Mouse (Mus musculus) brain, embryonic 14.5 days (tissue): ENCODE measurements around the gene Plxna1. TPM values are rescaled to one million over a fixed set of nuclear protein-coding genes. Genes with fewer than 3 reads are reported as not detected.

Experiments used
- DNase-seq: peaks from one replicate; pipeline ENCODE4 v3.0.0-alpha.2; 2011; ENCODE audit warnings: low read depth
- CTCF ChIP-seq: fragments of 200-500 bp; IDR thresholded peaks from 2 replicates; pipeline ENCODE4 v1.5.1; 2012; ENCODE audit warnings: inconsistent platforms, mild to moderate bottlenecking, moderate library complexity, borderline replicate concordance; ENCODE audit not compliant: insufficient read depth, insufficient read length; ENCODE audit errors: extremely low read depth
- POLR2A ChIP-seq: fragments of 200-500 bp; IDR thresholded peaks from 2 replicates; pipeline ENCODE4 v1.6.1; 2012; ENCODE audit warnings: mild to moderate bottlenecking, inconsistent platforms, borderline replicate concordance; ENCODE audit not compliant: poor library complexity, insufficient read depth, insufficient read length, severe bottlenecking; ENCODE audit errors: extremely low read depth
- polyA plus RNA-seq: library from polyadenylated mRNA; depleted of rRNA; stranded (reverse); fragments of >200 nt; gene quantifications from 2 replicates; pipeline ENCODE4 v1.2.3, GENCODE M21; 2012

Gene Plxna1
- polyA plus RNA-seq, 1 experiment, result 171 TPM

DNA sequence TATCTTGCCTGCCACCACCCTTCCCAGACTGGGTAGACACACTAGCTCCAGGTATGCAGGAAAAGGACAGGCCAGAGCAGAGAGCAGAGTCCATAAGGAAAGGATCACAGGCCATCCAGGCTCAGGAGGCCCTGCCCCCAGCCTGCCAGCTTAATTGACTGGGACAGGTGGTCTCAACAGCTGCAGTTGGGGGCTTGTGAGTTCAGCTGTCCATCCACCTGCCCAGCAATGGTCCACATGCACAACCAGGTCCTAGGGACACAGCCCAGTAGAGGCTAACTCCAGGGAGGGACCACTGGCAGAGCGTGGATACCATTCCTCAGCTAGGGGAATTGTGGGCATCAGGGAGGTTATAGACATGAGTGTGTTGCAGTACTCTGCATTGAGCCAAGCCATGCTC, 16.6 kb downstream of the Plxna1 start:
- TF ChIP-seq POLR2A (no peak), CTCF (no peak)
- no peak for DNase-seq

DNA sequence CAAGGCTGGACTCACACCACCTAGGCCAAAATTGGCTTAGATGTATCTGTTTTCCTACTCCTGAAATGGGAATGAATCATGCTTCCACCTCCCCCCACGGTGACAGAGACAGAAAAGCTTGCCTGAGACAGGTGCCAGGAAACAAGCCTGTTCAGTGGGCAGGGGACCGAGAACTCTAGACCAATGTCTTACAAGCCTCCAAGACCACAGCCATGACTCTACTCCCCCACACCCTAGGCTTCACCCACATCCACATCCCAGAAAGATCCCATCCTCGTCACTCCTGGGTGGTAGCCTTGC, 17.0 kb downstream of the Plxna1 start:
- TF ChIP-seq POLR2A, result no peak
- no peak for TF ChIP-seq CTCF
- no peak for DNase-seq

DNA sequence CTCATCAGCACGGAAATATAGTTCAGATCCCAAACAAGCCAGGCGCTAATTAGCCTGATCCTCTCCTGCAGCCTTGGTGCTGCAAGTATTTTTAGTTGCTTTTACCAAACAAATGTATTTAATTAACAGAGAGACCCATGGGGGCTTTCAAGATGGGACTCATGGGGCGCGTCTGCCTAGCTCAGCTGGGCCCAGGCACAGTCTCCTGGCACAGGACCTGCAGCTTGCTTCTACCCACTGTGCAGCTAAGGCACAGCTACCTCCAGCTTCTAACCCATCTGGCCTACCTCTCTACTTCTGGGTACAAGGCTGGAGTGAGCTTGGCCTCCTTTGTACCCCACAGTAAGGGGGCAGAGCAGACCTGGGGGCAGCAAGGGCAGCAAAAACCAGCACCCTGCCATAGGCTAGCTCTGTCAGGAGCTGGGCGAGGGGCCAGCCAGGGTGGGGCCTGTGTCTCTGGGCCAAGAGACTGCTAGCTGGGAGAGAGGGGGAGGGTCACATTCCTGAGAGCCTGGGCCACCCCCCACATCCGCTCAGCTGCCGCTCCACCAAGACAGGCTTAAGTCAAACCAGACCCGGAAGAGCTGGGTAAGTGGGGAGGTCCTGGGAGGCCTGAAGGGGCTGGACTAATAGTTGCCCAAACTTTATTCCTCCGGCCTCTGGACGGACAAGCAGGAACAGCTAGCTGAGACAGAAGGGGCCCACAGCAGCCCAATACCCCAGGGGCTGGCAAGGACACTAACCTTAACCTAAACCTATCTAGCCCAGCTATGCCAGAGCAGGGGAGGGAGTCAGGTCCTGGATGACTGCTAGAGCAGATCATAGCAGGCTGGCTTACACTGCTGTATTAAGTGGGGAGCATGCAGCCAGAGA, 17.6 kb downstream of the Plxna1 start:
- TF ChIP-seq POLR2A (no peak), CTCF (no peak)
- DNase-seq, result peak; percentile 80

DNA sequence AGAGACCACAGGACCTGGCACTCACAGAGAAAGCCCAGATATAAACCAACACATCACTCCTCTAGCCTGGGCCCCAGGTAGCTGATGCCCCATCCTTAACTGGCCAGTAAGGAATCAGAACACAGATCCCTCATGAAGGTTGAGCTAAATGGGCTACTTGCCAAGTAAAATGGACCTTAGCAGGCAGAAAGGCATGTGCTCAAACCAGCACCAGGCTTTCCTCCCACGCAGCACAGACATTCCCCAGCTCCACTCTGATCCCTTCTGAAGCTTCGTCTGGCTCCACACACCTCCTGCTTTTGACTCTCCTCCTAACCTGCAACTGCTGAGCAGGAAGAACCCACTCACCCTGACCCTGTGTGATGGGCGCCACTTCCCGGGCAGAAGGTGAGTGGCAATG, 20.4 kb downstream of the Plxna1 start:
- DNase-seq, result no peak
- TF ChIP-seq CTCF, result no peak
- TF ChIP-seq POLR2A, result no peak

- no peak for TF ChIP-seq CTCF
- no peak for TF ChIP-seq POLR2A
- DNase-seq, result no peak
Measured at GRCm38 (mm10) chr6:89339447-89339846, 23.0 kb downstream of the Plxna1 start.

- TF ChIP-seq CTCF (no peak), POLR2A (no peak)
- no peak for DNase-seq
Measured at GRCm38 (mm10) chr6:89338733-89339132, 23.7 kb downstream of the Plxna1 start.

- TF ChIP-seq CTCF (no peak), POLR2A (no peak)
- no peak for DNase-seq
Measured at GRCm38 (mm10) chr6:89337574-89337973, 24.8 kb downstream of the Plxna1 start.

GRCm38 (mm10) chr6:89333964-89334702, 28.3 kb downstream of the Plxna1 start:
- peak; percentile 93 for DNase-seq

DNA sequence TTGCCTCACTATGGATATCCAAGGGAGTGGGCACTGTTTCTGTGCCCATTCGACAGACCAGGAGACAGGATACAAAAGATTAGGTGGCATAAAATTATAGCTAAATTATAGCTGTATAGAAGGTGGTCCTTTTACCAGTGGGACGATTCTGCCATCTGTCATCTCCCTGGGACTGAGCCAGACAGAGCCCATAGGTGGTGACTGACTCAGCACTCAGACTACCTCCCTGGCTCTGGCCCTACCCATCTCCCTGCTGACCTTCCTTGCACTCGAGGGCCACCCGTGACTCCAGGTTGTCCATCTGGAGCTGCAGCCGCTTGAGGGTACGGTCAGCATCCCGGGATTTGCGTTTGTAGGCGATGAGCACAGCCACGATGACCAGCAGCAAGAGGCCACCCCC, 31.5 kb downstream of the Plxna1 start:
- DNase-seq, result no peak
- TF ChIP-seq POLR2A (no peak), CTCF (no peak)

More at GRCm38 (mm10) chr6:89333964-89334702, 28.3 kb downstream of the Plxna1 start:
- no peak for TF ChIP-seq CTCF
- no peak for TF ChIP-seq POLR2A

- DNase-seq, result no peak
- no peak for TF ChIP-seq CTCF
- TF ChIP-seq POLR2A, result no peak
Measured at GRCm38 (mm10) chr6:89328634-89329033, 33.8 kb downstream of the Plxna1 start.

- DNase-seq, result peak; percentile 37
- no peak for TF ChIP-seq CTCF
Measured at GRCm38 (mm10) chr6:89327746-89328491, 34.5 kb downstream of the Plxna1 start.

DNA sequence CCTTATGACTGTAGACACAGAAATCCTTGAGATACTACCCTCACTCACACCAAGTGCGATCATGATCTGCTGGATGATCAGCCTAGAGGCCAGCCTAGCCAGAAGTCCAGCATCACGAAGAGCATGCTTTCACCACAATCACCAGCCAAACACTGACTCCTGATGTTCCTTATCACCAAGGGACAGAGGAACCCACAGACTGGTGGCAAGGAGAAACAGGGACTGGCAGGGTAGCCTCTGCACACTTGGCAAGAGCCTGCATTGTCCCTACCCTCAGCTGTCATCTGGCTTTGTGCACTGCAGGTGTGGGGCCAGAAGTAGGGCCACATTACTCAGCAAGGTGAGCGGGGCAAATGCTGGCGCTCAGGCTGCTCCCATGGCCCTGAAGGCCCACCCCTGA, 37.6 kb downstream of the Plxna1 start:
- TF ChIP-seq POLR2A (no peak), CTCF (no peak)
- DNase-seq, result no peak

GRCm38 (mm10) chr6:89315263-89315662, 47.2 kb downstream of the Plxna1 start:
- DNase-seq, result peak; percentile 46
- TF ChIP-seq POLR2A (no peak), CTCF (no peak)

- no peak for TF ChIP-seq POLR2A
- TF ChIP-seq CTCF, result no peak
- no peak for DNase-seq
Measured at GRCm38 (mm10) chr6:89311518-89311917, 50.9 kb downstream of the Plxna1 start.

- no peak for TF ChIP-seq POLR2A
- TF ChIP-seq CTCF, result no peak
- DNase-seq, result peak; percentile 54
Measured at GRCm38 (mm10) chr6:89310236-89310635, 52.2 kb downstream of the Plxna1 start.
